Mouse (Mus musculus): ENCODE measurements around the gene Med15. TPM values are rescaled to one million over a fixed set of nuclear protein-coding genes. Genes with fewer than 3 reads are reported as not detected.

The Med15 gene
- polyA plus RNA-seq, 1 experiment from 2014 or later, result 40.4 TPM

- H3K4me1 ChIP-seq (ENCODE audit: control insufficient read depth, insufficient read depth, low read length), result peaks cover 7% of the 10 kb centered on the region
- H3K4me3 ChIP-seq (ENCODE audit: low read depth, low read length), result peak overlapping the region; percentile 66
- peak overlapping the region; percentile 87 for H3K9ac ChIP-seq (ENCODE audit: low read length)
- H3K4me2 ChIP-seq (ENCODE audit: low read depth), result peak overlapping the region; percentile 96
- 2% methylated on average over 43 of the region's 54 CpGs for WGBS
- peak overlapping the region; percentile 42 for H3K27ac ChIP-seq (ENCODE audit: low read depth, low read length)
- no peaks in the 10 kb centered on the region for H3K9me3 ChIP-seq (ENCODE audit: control insufficient read depth, low read length)
- no peaks in the 10 kb centered on the region for H3K36me3 ChIP-seq (ENCODE audit: control insufficient read depth, insufficient read depth, low read length)
- ATAC-seq (ENCODE audit: insufficient read depth, low FRiP score, low TSS enrichment), result peak; percentile 69
- peak; percentile 58 for DNase-seq (ENCODE audit: low spot score)
- no peaks in the 10 kb centered on the region for H3K27me3 ChIP-seq (ENCODE audit: control insufficient read depth, insufficient read depth, low read length)
Measured at GRCm38 (mm10) chr16:17759813-17760321, 27.2 kb upstream of the Med15 start.

- Histone ChIP-seq H3K27ac (ENCODE audit: low read depth, low read length) (peak within 1 kb of the TSS; percentile 42), H3K9me3 (ENCODE audit: control insufficient read depth, low read length) (no peaks in the 10 kb centered on the region), H3K9ac (ENCODE audit: low read length) (peak within 1 kb of the TSS; percentile 87), H3K36me3 (ENCODE audit: control insufficient read depth, insufficient read depth, low read length) (no peaks in the 10 kb centered on the region), H3K4me3 (ENCODE audit: low read depth, low read length) (peak within 1 kb of the TSS; percentile 66), H3K4me1 (ENCODE audit: control insufficient read depth, insufficient read depth, low read length) (peaks cover 7% of the 10 kb centered on the region), H3K4me2 (ENCODE audit: low read depth) (peak within 1 kb of the TSS; percentile 96), H3K27me3 (ENCODE audit: control insufficient read depth, insufficient read depth, low read length) (no peaks in the 10 kb centered on the region)
- ATAC-seq (ENCODE audit: insufficient read depth, low FRiP score, low TSS enrichment) (peak; percentile 89), DNase-seq (ENCODE audit: low spot score) (peak; percentile 96)
- 3% methylated on average over 24 of the region's 28 CpGs for WGBS
Measured at GRCm38 (mm10) chr16:17759344-17759773, 26.7 kb upstream of the Med15 start, which contains the start of gene Klhl22. Gene Klhl22, plus strand, starts transcription at chr16:17759618.

- H3K27me3 ChIP-seq (ENCODE audit: control insufficient read depth, insufficient read depth, low read length), result no peaks in the 10 kb centered on the region
- peaks cover 7% of the 10 kb centered on the region for H3K4me1 ChIP-seq (ENCODE audit: control insufficient read depth, insufficient read depth, low read length)
- 57% methylated on average over 9 of the region's 9 CpGs for WGBS
- ATAC-seq (ENCODE audit: insufficient read depth, low FRiP score, low TSS enrichment) (no peak), DNase-seq (ENCODE audit: low spot score) (no peak)
- peak overlapping the region; percentile 96 for H3K4me2 ChIP-seq (ENCODE audit: low read depth)
- H3K36me3 ChIP-seq (ENCODE audit: control insufficient read depth, insufficient read depth, low read length), result no peaks in the 10 kb centered on the region
- H3K9ac ChIP-seq (ENCODE audit: low read length), result peak overlapping the region; percentile 87
- H3K9me3 ChIP-seq (ENCODE audit: control insufficient read depth, low read length), result no peaks in the 10 kb centered on the region
- peak overlapping the region; percentile 66 for H3K4me3 ChIP-seq (ENCODE audit: low read depth, low read length)
- no peak overlapping the region for H3K27ac ChIP-seq (ENCODE audit: low read depth, low read length)
Measured at GRCm38 (mm10) chr16:17758902-17759301, 26.2 kb upstream of the Med15 start.

GRCm38 (mm10) chr16:17757756-17758155 is 25.1 kb upstream of the Med15 start:
- H3K27me3 ChIP-seq (ENCODE audit: control insufficient read depth, insufficient read depth, low read length), result no peaks in the 10 kb centered on the region
- ATAC-seq (ENCODE audit: insufficient read depth, low FRiP score, low TSS enrichment), result no peak
- WGBS, result 96% methylated on average over 1 of the region's 1 CpGs

GRCm38 (mm10) chr16:17753686-17754085 is 21.0 kb upstream of the Med15 start:
- Histone ChIP-seq H3K9me3 (ENCODE audit: control insufficient read depth, low read length) (no peaks in the 10 kb centered on the region), H3K4me3 (ENCODE audit: low read depth, low read length) (no peak overlapping the region), H3K36me3 (ENCODE audit: control insufficient read depth, insufficient read depth, low read length) (no peaks in the 10 kb centered on the region), H3K27ac (ENCODE audit: low read depth, low read length) (no peak overlapping the region), H3K4me2 (ENCODE audit: low read depth) (no peak overlapping the region), H3K4me1 (ENCODE audit: control insufficient read depth, insufficient read depth, low read length) (no peaks in the 10 kb centered on the region), H3K27me3 (ENCODE audit: control insufficient read depth, insufficient read depth, low read length) (no peaks in the 10 kb centered on the region), H3K9ac (ENCODE audit: low read length) (no peak overlapping the region)
- WGBS, result 48% methylated on average over 1 of the region's 1 CpGs
- DNase-seq (ENCODE audit: low spot score) (no peak), ATAC-seq (ENCODE audit: insufficient read depth, low FRiP score, low TSS enrichment) (no peak)

More at GRCm38 (mm10) chr16:17757756-17758155, 25.1 kb upstream of the Med15 start:
- Histone ChIP-seq H3K27ac (ENCODE audit: low read depth, low read length) (no peak overlapping the region), H3K9ac (ENCODE audit: low read length) (no peak overlapping the region), H3K9me3 (ENCODE audit: control insufficient read depth, low read length) (no peaks in the 10 kb centered on the region), H3K4me3 (ENCODE audit: low read depth, low read length) (no peak overlapping the region), H3K4me2 (ENCODE audit: low read depth) (no peak overlapping the region), H3K4me1 (ENCODE audit: control insufficient read depth, insufficient read depth, low read length) (peaks cover 7% of the 10 kb centered on the region), H3K36me3 (ENCODE audit: control insufficient read depth, insufficient read depth, low read length) (no peaks in the 10 kb centered on the region)
- DNase-seq (ENCODE audit: low spot score), result no peak

DNA sequence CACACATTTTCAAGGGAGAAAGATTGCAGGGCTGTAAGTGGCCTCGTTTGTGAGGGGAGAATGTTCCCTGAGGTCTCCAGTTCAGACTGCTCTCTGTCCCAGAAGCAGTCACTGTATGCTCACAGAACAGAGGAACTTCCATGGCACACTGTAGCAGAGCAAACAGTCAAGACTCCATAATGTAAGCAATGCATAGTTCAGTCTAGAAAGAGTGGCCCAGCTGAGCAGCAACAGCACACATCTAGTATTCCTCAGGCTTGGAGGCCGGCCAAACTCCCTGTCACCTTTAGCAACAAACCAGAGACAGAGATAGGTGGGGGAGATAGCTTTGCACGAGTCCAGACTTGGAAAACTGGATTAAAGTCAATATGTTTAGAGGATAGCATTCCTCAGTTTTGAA is 20.3 kb upstream of the Med15 start:
- no peak for DNase-seq (ENCODE audit: low spot score)
- no peaks in the 10 kb centered on the region for H3K9me3 ChIP-seq (ENCODE audit: control insufficient read depth, low read length)
- H3K27me3 ChIP-seq (ENCODE audit: control insufficient read depth, insufficient read depth, low read length), result no peaks in the 10 kb centered on the region
- no peak overlapping the region for H3K4me3 ChIP-seq (ENCODE audit: low read depth, low read length)
- H3K36me3 ChIP-seq (ENCODE audit: control insufficient read depth, insufficient read depth, low read length), result no peaks in the 10 kb centered on the region
- H3K27ac ChIP-seq (ENCODE audit: low read depth, low read length), result no peak overlapping the region
- H3K4me2 ChIP-seq (ENCODE audit: low read depth), result no peak overlapping the region
- H3K9ac ChIP-seq (ENCODE audit: low read length), result no peak overlapping the region
- WGBS, result 33% methylated on average over 3 of the region's 3 CpGs
- ATAC-seq (ENCODE audit: insufficient read depth, low FRiP score, low TSS enrichment), result no peak
- H3K4me1 ChIP-seq (ENCODE audit: control insufficient read depth, insufficient read depth, low read length), result no peaks in the 10 kb centered on the region

DNA sequence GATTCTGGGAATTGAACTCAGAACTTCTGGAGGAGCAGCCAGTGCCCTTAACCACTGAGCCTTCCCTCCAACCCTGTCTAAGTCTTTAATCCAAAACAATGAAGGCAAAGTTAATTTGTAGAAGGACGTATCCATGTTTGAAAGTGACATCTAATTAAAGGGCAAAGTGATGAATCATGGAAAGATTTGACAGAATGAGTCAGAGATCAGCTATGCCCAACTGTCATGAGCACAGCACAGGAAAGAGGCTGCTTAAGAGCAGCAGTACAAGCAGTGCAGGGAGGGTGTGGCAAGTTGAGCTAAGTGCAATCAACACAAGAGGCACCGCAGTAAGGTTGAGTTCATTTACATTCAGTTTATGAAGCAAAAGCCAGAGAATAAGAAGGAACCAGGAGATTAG is 12.4 kb upstream of the Med15 start:
- Histone ChIP-seq H3K4me3 (ENCODE audit: low read depth, low read length) (no peak overlapping the region), H3K9me3 (ENCODE audit: control insufficient read depth, low read length) (no peaks in the 10 kb centered on the region), H3K27ac (ENCODE audit: low read depth, low read length) (no peak overlapping the region), H3K27me3 (ENCODE audit: control insufficient read depth, insufficient read depth, low read length) (no peaks in the 10 kb centered on the region), H3K9ac (ENCODE audit: low read length) (no peak overlapping the region), H3K36me3 (ENCODE audit: control insufficient read depth, insufficient read depth, low read length) (no peaks in the 10 kb centered on the region), H3K4me1 (ENCODE audit: control insufficient read depth, insufficient read depth, low read length) (no peaks in the 10 kb centered on the region), H3K4me2 (ENCODE audit: low read depth) (no peak overlapping the region)
- no peak for DNase-seq (ENCODE audit: low spot score)
- ATAC-seq (ENCODE audit: insufficient read depth, low FRiP score, low TSS enrichment), result no peak
- 85% methylated on average over 2 of the region's 2 CpGs for WGBS

DNA sequence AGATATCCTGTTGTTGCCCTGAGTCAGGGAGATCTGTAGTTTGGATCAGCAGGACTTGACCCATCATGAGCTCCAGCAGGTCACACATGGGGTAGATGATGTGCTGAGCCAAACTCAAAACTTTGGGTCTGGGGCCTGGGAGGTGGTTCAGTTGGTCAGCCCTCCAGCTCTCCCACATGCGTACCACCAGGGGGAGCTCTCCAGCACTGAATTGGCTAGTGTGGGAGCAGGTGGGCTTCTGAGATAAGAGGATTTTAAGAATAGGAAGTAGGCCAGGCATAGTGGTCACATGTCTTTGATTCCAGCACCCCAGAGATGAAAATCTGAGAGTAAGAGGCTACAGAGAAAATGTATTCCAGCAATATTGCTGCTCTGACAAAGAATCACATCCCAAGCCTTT is 11.8 kb upstream of the Med15 start:
- Histone ChIP-seq H3K4me3 (ENCODE audit: low read depth, low read length) (no peak overlapping the region), H3K4me1 (ENCODE audit: control insufficient read depth, insufficient read depth, low read length) (no peaks in the 10 kb centered on the region), H3K27me3 (ENCODE audit: control insufficient read depth, insufficient read depth, low read length) (no peaks in the 10 kb centered on the region), H3K4me2 (ENCODE audit: low read depth) (no peak overlapping the region), H3K36me3 (ENCODE audit: control insufficient read depth, insufficient read depth, low read length) (no peaks in the 10 kb centered on the region), H3K9ac (ENCODE audit: low read length) (no peak overlapping the region), H3K27ac (ENCODE audit: low read depth, low read length) (no peak overlapping the region), H3K9me3 (ENCODE audit: control insufficient read depth, low read length) (no peaks in the 10 kb centered on the region)
- ATAC-seq (ENCODE audit: insufficient read depth, low FRiP score, low TSS enrichment), result no peak
- DNase-seq (ENCODE audit: low spot score), result peak; percentile 60
- 4% methylated on average over 1 of the region's 1 CpGs for WGBS

DNA sequence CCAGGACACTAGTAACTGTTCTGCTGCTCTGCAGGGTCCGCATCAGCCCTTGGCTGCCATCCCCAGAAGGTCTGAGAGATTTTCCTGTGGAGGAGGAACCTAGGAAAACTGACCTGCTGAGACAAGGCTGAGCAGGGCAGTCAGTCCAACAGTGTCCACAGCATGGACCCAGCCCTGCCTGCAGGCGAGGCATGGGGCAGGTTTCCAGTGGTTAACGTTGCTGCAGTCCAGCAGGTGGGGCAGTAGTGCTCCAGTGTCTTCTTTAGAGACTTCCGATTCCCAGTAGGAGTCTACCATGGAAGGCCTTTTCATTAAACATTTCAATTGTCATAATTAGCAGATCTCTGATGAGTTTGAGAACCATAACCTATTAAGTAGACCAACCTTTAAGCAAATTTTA is 10.6 kb upstream of the Med15 start:
- Histone ChIP-seq H3K9ac (ENCODE audit: low read length) (no peak overlapping the region), H3K4me1 (ENCODE audit: control insufficient read depth, insufficient read depth, low read length) (no peaks in the 10 kb centered on the region), H3K4me3 (ENCODE audit: low read depth, low read length) (no peak overlapping the region), H3K36me3 (ENCODE audit: control insufficient read depth, insufficient read depth, low read length) (no peaks in the 10 kb centered on the region), H3K27ac (ENCODE audit: low read depth, low read length) (no peak overlapping the region), H3K4me2 (ENCODE audit: low read depth) (no peak overlapping the region), H3K9me3 (ENCODE audit: control insufficient read depth, low read length) (no peaks in the 10 kb centered on the region), H3K27me3 (ENCODE audit: control insufficient read depth, insufficient read depth, low read length) (no peaks in the 10 kb centered on the region)
- 46% methylated on average over 4 of the region's 4 CpGs for whole genome bisulfite sequencing
- ATAC-seq (ENCODE audit: insufficient read depth, low FRiP score, low TSS enrichment) (no peak), DNase-seq (ENCODE audit: low spot score) (no peak)

Measured in neural tube, embryonic 11.5 days (tissue).